Mouse (Mus musculus) liver, embryonic 13.5 days (tissue): ENCODE results near the gene Capn8. TPM values are rescaled to one million over a fixed set of nuclear protein-coding genes. Genes with fewer than 3 reads are reported as not detected.
"Not testable (repeated sequence)": the region's sequence is repeated elsewhere in the genome, so short reads cannot be mapped to it uniquely, and the experiment has no call there.

Experiments
- ATAC-seq: fragments of 200-750 bp; cut with Nextera tagmentation; 2 replicates; pipeline ENCODE4 v1.8.0; 2017; ENCODE audit warnings: low read depth, mild to moderate bottlenecking, moderate number of reproducible peaks, moderate library complexity
- DNase-seq: peaks from one replicate; pipeline ENCODE4 v3.0.0; 2022
- H3K27ac ChIP-seq: fragments of 300-500 bp; sonication (generic); 2 replicates; pipeline ENCODE4 v1.5.1; 2015; ENCODE audit warnings: moderate library complexity, mild to moderate bottlenecking, inconsistent platforms
- H3K27me3 ChIP-seq: fragments of 300-500 bp; sonication (generic); 2 replicates; pipeline ENCODE4 v1.6.1; 2015; ENCODE audit warnings: mild to moderate bottlenecking, inconsistent platforms
- H3K36me3 ChIP-seq: fragments of 300-500 bp; sonication (generic); 2 replicates; pipeline ENCODE4 v1.6.1; 2015; ENCODE audit warnings: mild to moderate bottlenecking, inconsistent platforms
- H3K4me1 ChIP-seq: fragments of 300-500 bp; sonication (generic); replicated peaks from 2 replicates; pipeline ENCODE4 v1.6.1; 2015; ENCODE audit warnings: inconsistent platforms
- H3K4me2 ChIP-seq: fragments of 300-500 bp; sonication (generic); 2 replicates; pipeline ENCODE4 v1.6.1; 2015; ENCODE audit warnings: inconsistent platforms, mild to moderate bottlenecking, moderate library complexity
- H3K4me3 ChIP-seq: fragments of 300-500 bp; sonication (generic); replicated peaks from 2 replicates; pipeline ENCODE4 v1.5.1; 2015; ENCODE audit warnings: mild to moderate bottlenecking, inconsistent platforms
- H3K9ac ChIP-seq: fragments of 300-500 bp; sonication (generic); 2 replicates; pipeline ENCODE4 v1.6.1; 2015; ENCODE audit warnings: mild to moderate bottlenecking, inconsistent platforms
- H3K9me3 ChIP-seq: fragments of 300-500 bp; sonication (generic); replicated peaks from 2 replicates; pipeline ENCODE4 v1.6.1; 2016; ENCODE audit warnings: inconsistent platforms
- WGBS: fragments of 180-500 bp; shearing (Covaris S2); methylation state at CpG from one replicate; pipeline ENCODE4 v1.1.7; 2015; ENCODE audit not compliant: insufficient replicate concordance; 5-methylcytosine and 5-hydroxymethylcytosine counted together
- polyA plus RNA-seq: library from polyadenylated mRNA; unstranded; fragments of >200 nt; fragmentation: Nextera tagmentation; extraction: Ambion mirVana; gene quantifications from 2 replicates; pipeline ENCODE4 v1.2.1, GENCODE M21; 2015

Gene Capn8
- polyA plus RNA-seq, 1 experiment from 2014 or later, result not detected

DNA sequence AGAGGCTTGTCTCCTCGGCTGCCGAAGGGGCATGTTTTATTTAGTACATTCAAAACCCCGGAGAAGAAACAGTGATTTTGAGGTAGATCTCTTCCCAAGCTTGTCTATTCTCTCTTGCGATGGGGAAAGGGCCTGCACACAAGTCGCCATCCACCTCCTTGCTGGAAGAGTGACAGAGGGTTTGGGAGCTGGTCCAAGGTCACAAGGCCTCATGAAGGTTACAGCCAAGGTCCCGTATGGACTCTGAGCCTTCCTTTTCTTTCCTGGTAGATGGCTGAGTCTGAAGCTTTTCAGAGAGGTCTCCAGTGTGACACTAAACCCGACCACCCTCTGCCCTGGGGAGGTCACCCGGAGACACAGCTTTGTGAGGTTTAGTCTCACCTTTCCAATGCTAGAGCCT, 56.4 kb downstream of the Capn8 start:
- Histone ChIP-seq H3K27ac (no peak overlapping the region), H3K36me3 (no peaks in the 10 kb centered on the region), H3K9ac (no peak overlapping the region), H3K4me2 (no peak overlapping the region), H3K9me3 (no peaks in the 10 kb centered on the region), H3K4me1 (no peaks in the 10 kb centered on the region), H3K27me3 (no peaks in the 10 kb centered on the region), H3K4me3 (no peak overlapping the region)
- DNase-seq, result no peak
- no peak for ATAC-seq
- WGBS, result 71% methylated on average over 8 of the region's 8 CpGs

DNA sequence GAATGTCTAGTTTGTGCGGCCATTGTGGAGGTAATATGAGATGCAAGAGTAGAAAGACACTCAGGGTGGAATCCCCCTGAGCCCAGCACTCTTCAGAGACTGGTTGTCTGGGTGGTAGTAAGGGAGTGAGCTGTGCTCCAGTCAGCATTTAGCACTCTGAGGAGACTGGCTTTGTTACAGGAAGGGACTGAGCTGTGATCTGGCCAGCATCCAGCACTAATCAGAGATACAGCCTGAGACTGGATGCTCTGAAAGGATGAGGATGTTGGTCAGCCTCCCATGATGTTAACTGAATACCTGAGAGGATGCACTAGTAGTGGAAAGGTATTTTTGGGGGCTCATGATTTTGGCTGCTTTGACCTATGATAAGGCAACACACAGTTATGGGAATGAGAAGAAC, 61.4 kb downstream of the Capn8 start:
- Histone ChIP-seq H3K27ac (no peak overlapping the region), H3K9me3 (no peaks in the 10 kb centered on the region), H3K4me2 (no peak overlapping the region), H3K4me3 (no peak overlapping the region), H3K9ac (no peak overlapping the region), H3K27me3 (no peaks in the 10 kb centered on the region), H3K4me1 (no peaks in the 10 kb centered on the region), H3K36me3 (no peaks in the 10 kb centered on the region)
- WGBS, result 70% methylated on average over 1 of the region's 1 CpGs
- ATAC-seq (no peak), DNase-seq (no peak)

DNA sequence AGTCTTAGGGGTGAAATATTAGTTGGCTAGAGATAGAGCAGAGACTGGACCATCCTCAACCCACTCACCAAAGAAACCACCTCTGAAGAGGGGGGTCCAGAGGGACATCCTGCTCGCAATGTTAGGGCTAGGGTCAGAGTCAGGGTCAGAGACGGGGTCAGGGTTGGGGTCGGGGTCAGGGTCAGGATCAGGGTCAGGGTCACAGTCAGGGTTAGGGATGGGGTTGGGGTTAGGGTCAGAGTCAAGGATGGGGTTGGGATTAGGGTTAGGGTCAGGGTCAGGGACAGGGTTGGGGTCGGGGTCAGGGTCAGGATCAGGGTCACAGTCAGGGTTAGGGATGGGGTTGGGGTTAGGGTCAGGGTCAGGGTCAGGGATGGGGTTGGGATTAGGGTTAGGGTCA, 64.4 kb downstream of the Capn8 start:
- no peaks in the 10 kb centered on the region for H3K36me3 ChIP-seq
- H3K4me2 ChIP-seq, result no peak overlapping the region
- no peak overlapping the region for H3K9ac ChIP-seq
- DNase-seq (no peak), ATAC-seq (no peak)
- no peak overlapping the region for H3K4me3 ChIP-seq
- H3K27ac ChIP-seq, result no peak overlapping the region
- peaks cover 18% of the 10 kb centered on the region for H3K4me1 ChIP-seq
- H3K9me3 ChIP-seq, result no peaks in the 10 kb centered on the region
- no peaks in the 10 kb centered on the region for H3K27me3 ChIP-seq
- 71% methylated on average over 4 of the region's 4 CpGs for WGBS

DNA sequence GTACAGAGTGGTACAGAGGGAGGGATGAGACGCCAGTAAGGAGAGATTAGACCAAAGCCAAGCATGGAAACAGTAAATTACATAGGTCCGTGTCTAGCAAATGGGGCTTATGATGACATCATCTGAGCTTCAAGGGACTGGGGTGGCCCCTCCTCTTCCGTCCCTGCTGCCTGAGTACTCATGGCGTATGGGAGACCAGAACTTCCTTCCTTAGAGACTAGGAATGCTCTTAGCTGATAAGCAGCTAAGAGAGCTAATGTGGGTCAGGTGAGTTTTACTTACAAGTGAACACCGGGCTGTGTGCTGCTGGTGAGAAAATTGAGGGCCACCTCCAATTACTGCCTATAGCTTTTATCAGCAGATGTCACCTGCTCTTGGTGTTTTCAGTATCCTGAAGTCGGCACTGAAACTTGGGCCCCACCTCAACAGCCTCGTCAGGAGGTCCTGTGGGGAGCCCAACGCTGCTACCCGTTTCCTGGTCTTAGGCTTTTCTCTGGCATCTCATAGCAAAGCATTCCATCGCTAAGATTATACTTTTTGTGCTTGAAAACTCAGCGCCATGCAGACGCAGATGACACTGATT, 69.0 kb downstream of the Capn8 start:
- Histone ChIP-seq H3K9me3 (no peaks in the 10 kb centered on the region), H3K36me3 (no peaks in the 10 kb centered on the region), H3K4me2 (peak overlapping the region; percentile 23; the same call in 1 of the 2 replicates), H3K4me1 (peaks cover 19% of the 10 kb centered on the region), H3K4me3 (no peak overlapping the region), H3K9ac (no peak overlapping the region), H3K27ac (peak overlapping the region; percentile 39; the same call in 1 of the 2 replicates), H3K27me3 (no peaks in the 10 kb centered on the region)
- peak; percentile 17 for DNase-seq
- peak; percentile 87 for ATAC-seq
- 26% methylated on average over 12 of the region's 12 CpGs for WGBS

DNA sequence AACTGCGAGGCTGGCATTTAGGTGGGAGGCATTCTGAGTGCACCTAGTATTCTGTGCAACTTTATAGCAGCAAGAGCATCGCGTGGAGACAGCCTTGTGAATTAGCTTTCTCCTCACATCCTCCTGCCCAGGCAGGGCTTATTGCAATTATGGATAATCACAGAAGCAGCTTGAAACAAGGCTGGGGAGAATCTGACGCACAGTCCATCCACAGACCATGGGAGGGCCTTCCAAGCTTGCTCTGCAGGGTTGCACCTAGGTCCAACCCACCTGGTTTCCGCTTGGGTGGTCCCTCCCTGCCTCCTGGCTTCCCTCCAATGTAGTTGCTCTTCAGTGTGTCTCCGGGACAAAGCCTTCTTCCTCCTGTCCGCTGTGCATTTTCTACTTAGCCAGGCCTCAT, 74.2 kb downstream of the Capn8 start:
- H3K4me2 ChIP-seq, result no peak overlapping the region
- no peak overlapping the region for H3K27ac ChIP-seq
- peaks cover 3% of the 10 kb centered on the region for H3K4me1 ChIP-seq
- DNase-seq (no peak), ATAC-seq (no peak)
- no peak overlapping the region for H3K4me3 ChIP-seq
- WGBS, result 59% methylated on average over 7 of the region's 7 CpGs
- no peak overlapping the region for H3K9ac ChIP-seq
- no peaks in the 10 kb centered on the region for H3K36me3 ChIP-seq
- H3K27me3 ChIP-seq, result no peaks in the 10 kb centered on the region
- H3K9me3 ChIP-seq, result no peaks in the 10 kb centered on the region

DNA sequence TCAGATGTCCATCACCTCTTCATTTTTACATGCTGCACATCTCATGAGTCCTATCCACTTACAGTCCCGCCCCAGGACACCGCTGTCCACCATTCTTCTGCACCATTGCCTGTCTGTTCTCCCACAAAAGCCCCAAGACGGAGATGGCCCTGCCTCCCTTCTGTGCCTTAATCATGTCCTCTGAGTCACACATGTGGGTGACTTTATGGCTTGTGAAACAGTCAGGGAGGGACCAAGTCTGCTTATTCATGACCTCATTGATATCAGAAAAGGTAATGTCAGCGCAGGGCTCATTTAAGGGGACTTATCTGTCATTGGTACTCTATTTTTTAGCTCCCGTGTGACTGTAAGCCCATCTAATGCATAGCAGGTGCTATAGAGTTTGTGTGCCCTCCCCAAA, 74.6 kb downstream of the Capn8 start:
- Histone ChIP-seq H3K4me1 (no peaks in the 10 kb centered on the region), H3K9ac (no peak overlapping the region), H3K27me3 (no peaks in the 10 kb centered on the region), H3K4me2 (no peak overlapping the region), H3K27ac (no peak overlapping the region), H3K36me3 (no peaks in the 10 kb centered on the region), H3K9me3 (no peaks in the 10 kb centered on the region), H3K4me3 (no peak overlapping the region)
- DNase-seq (no peak), ATAC-seq (no peak)
- 76% methylated on average over 5 of the region's 5 CpGs for WGBS

DNA sequence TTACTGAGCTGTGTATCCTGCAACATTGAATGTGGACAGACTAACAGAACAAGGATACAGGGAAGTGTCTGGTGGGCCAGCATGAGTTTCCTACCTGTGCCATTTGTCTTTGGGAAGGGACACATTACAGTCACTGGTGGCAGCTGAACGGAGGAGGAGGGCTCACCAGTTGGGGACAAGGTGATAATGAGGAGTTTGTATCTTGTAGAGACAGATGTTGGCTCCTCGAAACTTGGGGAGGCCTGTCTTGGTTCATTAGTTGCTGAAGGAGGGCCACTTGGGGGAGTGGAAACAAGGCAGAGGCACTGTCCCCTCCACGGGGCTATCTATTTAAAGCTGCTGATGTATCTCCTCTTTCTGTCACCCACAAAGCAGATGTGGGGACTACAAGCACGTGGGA, 75.3 kb downstream of the Capn8 start:
- no peaks in the 10 kb centered on the region for H3K9me3 ChIP-seq
- 0 out of 2 replicates have a peak, but pooled peaks cover 2% of the 10 kb centered on the region for H3K4me1 ChIP-seq
- H3K4me3 ChIP-seq, result no peak overlapping the region
- no peaks in the 10 kb centered on the region for H3K27me3 ChIP-seq
- 32% methylated on average over 4 of the region's 4 CpGs for WGBS
- ATAC-seq, result peak; percentile 50
- no peak overlapping the region for H3K9ac ChIP-seq
- no peaks in the 10 kb centered on the region for H3K36me3 ChIP-seq
- H3K27ac ChIP-seq, result no peak overlapping the region
- H3K4me2 ChIP-seq, result no peak overlapping the region
- DNase-seq, result no peak

DNA sequence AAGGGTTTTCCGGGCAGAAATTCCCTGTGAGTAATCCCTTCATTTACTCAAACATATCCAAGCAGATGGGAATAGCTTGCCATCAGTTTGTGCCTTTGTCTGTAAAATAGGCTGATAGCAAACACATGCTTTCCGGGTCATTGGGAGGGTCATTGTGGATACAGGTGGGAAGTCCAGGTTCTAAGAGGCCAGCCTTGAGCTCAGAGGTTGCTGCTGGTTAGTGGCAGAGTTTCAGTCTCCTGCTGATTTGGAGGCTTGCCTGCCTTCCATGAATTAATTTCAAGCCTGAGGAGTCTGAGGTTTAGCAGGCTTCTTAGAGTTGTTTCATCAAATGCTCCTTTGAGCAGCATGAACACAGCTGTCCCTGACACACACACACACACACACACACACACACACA, 78.0 kb downstream of the Capn8 start:
- no peak overlapping the region for H3K4me3 ChIP-seq
- no peak overlapping the region for H3K4me2 ChIP-seq
- no peaks in the 10 kb centered on the region for H3K36me3 ChIP-seq
- DNase-seq, result no peak
- 58% methylated on average over 2 of the region's 2 CpGs for WGBS
- ATAC-seq, result no peak
- no peaks in the 10 kb centered on the region for H3K27me3 ChIP-seq
- H3K9ac ChIP-seq, result no peak overlapping the region
- H3K27ac ChIP-seq, result no peak overlapping the region
- H3K9me3 ChIP-seq, result no peaks in the 10 kb centered on the region
- 0 out of 2 replicates have a peak, but pooled peaks cover 5% of the 10 kb centered on the region for H3K4me1 ChIP-seq

DNA sequence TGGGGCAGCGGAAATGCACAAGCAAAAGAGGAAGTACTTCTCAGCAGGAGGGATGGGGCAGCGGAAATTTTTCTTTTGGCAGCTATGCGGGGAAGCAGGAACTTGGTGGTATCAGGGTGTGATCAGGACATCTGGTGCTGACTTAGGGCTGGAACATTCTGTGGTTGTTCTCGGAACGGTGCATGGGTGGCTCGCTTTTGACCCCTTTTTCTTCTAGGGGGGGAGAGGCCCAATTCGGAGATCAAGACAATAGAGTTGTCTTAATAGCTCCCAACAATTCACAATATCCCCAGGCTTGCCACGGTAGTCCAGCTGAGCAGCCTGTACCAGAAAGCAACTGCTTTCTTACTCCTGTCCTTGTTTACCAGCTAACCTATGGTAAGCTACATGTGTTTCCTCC, 79.6 kb downstream of the Capn8 start:
- H3K4me1 ChIP-seq, H3K4me3 ChIP-seq, H3K27ac ChIP-seq, H3K36me3 ChIP-seq, H3K4me2 ChIP-seq, H3K9me3 ChIP-seq, H3K27me3 ChIP-seq, DNase-seq, ATAC-seq, H3K9ac ChIP-seq: not testable (repeated sequence)
- WGBS, result 73% methylated on average over 8 of the region's 8 CpGs

DNA sequence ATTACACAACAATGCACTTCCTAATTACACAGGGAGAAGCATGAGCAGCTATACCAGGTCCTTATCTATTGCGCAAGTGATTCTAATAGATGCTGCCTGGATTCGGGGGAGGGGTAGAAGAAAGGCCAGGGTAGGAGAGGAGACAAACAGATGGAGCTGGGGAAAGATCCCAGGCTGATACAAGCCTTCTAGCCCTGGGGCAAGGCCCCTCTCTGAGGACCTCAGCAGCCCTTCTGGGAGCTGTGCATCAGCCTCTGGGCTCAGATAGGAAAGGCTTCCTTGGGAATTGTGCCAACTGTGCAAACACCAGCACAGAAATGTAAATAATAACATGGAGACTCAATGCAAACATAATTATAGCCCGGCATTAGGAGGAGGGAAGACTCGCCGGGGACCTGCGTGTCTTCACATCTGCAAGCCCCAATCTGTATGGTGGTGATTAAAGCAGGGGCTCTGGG, 80.4 kb downstream of the Capn8 start:
- DNase-seq, result no peak
- H3K4me3 ChIP-seq, result no peak overlapping the region
- no peaks in the 10 kb centered on the region for H3K9me3 ChIP-seq
- H3K27me3 ChIP-seq, result no peaks in the 10 kb centered on the region
- no peak overlapping the region for H3K27ac ChIP-seq
- no peaks in the 10 kb centered on the region for H3K36me3 ChIP-seq
- ATAC-seq, result no peak
- H3K4me2 ChIP-seq, result no peak overlapping the region
- 0 out of 2 replicates have a peak, but pooled peaks cover 5% of the 10 kb centered on the region for H3K4me1 ChIP-seq
- no peak overlapping the region for H3K9ac ChIP-seq
- WGBS, result 57% methylated on average over 6 of the region's 6 CpGs

DNA sequence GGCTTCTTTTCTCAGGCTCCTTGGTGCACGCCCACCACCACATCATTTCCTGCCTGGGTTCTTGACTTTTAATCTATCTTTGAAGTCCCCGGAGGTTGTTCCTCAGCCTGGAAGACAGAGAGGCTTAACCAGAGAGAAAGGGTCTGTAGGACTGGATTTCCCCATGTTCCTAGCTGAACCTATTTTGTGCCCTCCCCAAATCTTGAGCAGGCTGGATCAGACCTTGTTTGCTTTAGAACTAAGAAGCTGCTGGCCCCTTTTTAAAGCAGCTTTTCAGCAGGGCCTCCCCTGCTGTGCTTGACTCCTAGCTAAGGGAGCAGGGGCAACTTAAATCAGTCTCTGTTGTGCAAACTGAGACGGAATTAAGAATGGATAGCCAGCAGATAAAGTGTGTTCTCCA, 82.0 kb downstream of the Capn8 start:
- 40% methylated on average over 3 of the region's 3 CpGs for WGBS
- Histone ChIP-seq H3K27ac (no peak overlapping the region), H3K4me2 (no peak overlapping the region), H3K9me3 (no peaks in the 10 kb centered on the region), H3K9ac (no peak overlapping the region), H3K4me3 (no peak overlapping the region), H3K4me1 (0 out of 2 replicates have a peak, but pooled peaks cover 5% of the 10 kb centered on the region), H3K27me3 (no peaks in the 10 kb centered on the region), H3K36me3 (no peaks in the 10 kb centered on the region)
- DNase-seq, result no peak
- ATAC-seq, result no peak

DNA sequence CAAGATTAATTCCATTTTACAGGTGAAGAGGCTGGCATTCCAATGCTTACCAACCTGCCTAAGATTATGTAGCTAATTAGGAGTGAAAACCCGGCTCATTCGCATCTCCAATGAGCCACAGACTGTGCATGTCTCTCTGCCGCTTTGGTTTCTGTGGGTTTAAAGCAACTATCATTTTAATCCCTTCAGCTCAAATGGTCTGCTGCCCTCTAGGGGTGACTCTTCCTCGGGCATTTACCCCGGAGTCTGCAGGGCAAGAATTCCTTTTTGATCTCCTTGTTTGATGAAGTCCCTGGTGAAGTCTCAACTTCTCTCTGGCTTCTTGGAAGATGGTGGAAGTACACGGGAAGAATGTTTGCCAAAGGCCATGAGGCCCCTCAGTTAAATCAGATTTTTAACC, 93.0 kb downstream of the Capn8 start:
- no peak overlapping the region for H3K9ac ChIP-seq
- no peak overlapping the region for H3K4me2 ChIP-seq
- no peaks in the 10 kb centered on the region for H3K36me3 ChIP-seq
- no peak overlapping the region for H3K4me3 ChIP-seq
- ATAC-seq, result no peak
- DNase-seq, result no peak
- H3K27me3 ChIP-seq, result no peaks in the 10 kb centered on the region
- WGBS, result 12% methylated on average over 6 of the region's 6 CpGs
- H3K27ac ChIP-seq, result no peak overlapping the region
- peaks cover 4% of the 10 kb centered on the region; the same call in 1 of the 2 replicates for H3K4me1 ChIP-seq
- H3K9me3 ChIP-seq, result no peaks in the 10 kb centered on the region
